Mouse (Mus musculus): ENCODE results near the gene Hivep3. TPM values are rescaled to one million over a fixed set of nuclear protein-coding genes. Genes with fewer than 3 reads are reported as not detected.

Gene Hivep3
- total and polyA plus RNA-seq, 3 experiments = not detected

GRCm38 (mm10) chr4:120161166-120161949 is 427.8 kb downstream of the Hivep3 start, which contains the start of gene Edn2:
Edn2 (plus strand) TSS chr4:120161206.
- TF ChIP-seq ZC3H11A (IDR thresholded peaks at IDR 0.05; ENCODE audit: low read depth, low read length) = no peak
- no peak for TF ChIP-seq MEF2A (IDR thresholded peaks at IDR 0.05; ENCODE audit: extremely low read depth, insufficient replicate concordance, low read depth, low read length, poor library complexity, severe bottlenecking)
- no peak for TF ChIP-seq CHD2 (IDR thresholded peaks at IDR 0.05; ENCODE audit: low read length)
- no peak for TF ChIP-seq JUND (IDR thresholded peaks at IDR 0.05; ENCODE audit: low read depth, low read length)
- no peak for TF ChIP-seq RAD21 (IDR thresholded peaks at IDR 0.05; ENCODE audit: low read depth, low read length)
- TF ChIP-seq MXI1 (IDR thresholded peaks at IDR 0.05; ENCODE audit: low read depth, low read length) = no peak
- no peak for TF ChIP-seq E2F4 (IDR thresholded peaks at IDR 0.05; ENCODE audit: borderline replicate concordance, low read depth, low read length)
- Histone ChIP-seq H3K4me3 (ENCODE audit: control insufficient read depth in 1 of 2, insufficient read depth in 1 of 2, low read depth in 2 of 2, low read length in 2 of 2) (no peak within 1 kb of the TSS), H3K27ac (ENCODE audit: control insufficient read depth, low read depth, low read length) (no peak within 1 kb of the TSS), H3K79me2 (ENCODE audit: control insufficient read depth, insufficient read depth, low read length, poor library complexity) (no peaks in the 10 kb centered on the region), H3K36me3 (ENCODE audit: control insufficient read depth in 1 of 2, insufficient read depth in 2 of 2, low read length in 2 of 2) (no peaks in the 10 kb centered on the region), H3K4me1 (ENCODE audit: control insufficient read depth in 1 of 2, insufficient read depth in 2 of 2, low read length in 2 of 2) (no peaks in the 10 kb centered on the region), H3K27me3 (ENCODE audit: control insufficient read depth in 1 of 2, insufficient read depth in 2 of 2, low read length in 2 of 2) (no peaks in the 10 kb centered on the region), H3K9ac (ENCODE audit: control insufficient read depth, low read depth, low read length, poor library complexity, severe bottlenecking) (no peak within 1 kb of the TSS), H3K9me3 (replicated peaks; ENCODE audit: insufficient read depth, low read length) (no peaks in the 10 kb centered on the region)
- DNase-seq (ENCODE audit: low read depth, low spot score) = no peak

GRCm38 (mm10) chr4:120162586-120162985 is 429.0 kb downstream of the Hivep3 start:
- Histone ChIP-seq H3K4me3 (ENCODE audit: control insufficient read depth in 1 of 2, insufficient read depth in 1 of 2, low read depth in 2 of 2, low read length in 2 of 2) (no peak overlapping the region), H3K36me3 (ENCODE audit: control insufficient read depth in 1 of 2, insufficient read depth in 2 of 2, low read length in 2 of 2) (no peaks in the 10 kb centered on the region), H3K79me2 (ENCODE audit: control insufficient read depth, insufficient read depth, low read length, poor library complexity) (no peaks in the 10 kb centered on the region), H3K9ac (ENCODE audit: control insufficient read depth, low read depth, low read length, poor library complexity, severe bottlenecking) (no peak overlapping the region), H3K9me3 (replicated peaks; ENCODE audit: insufficient read depth, low read length) (no peaks in the 10 kb centered on the region), H3K27me3 (ENCODE audit: control insufficient read depth in 1 of 2, insufficient read depth in 2 of 2, low read length in 2 of 2) (no peaks in the 10 kb centered on the region), H3K27ac (ENCODE audit: control insufficient read depth, low read depth, low read length) (no peak overlapping the region), H3K4me1 (ENCODE audit: control insufficient read depth in 1 of 2, insufficient read depth in 2 of 2, low read length in 2 of 2) (no peaks in the 10 kb centered on the region)
- no peak for DNase-seq (ENCODE audit: low read depth, low spot score)
- no peak for TF ChIP-seq MXI1 (IDR thresholded peaks at IDR 0.05; ENCODE audit: low read depth, low read length)
- TF ChIP-seq USF1 (IDR thresholded peaks at IDR 0.05; ENCODE audit: low read depth, low read length) = no peak
- no peak for TF ChIP-seq CTCF (IDR thresholded peaks at IDR 0.05 in 2 of 3, conservative IDR thresholded peaks at IDR 0.05 in 1 of 3; ENCODE audit: control insufficient read depth in 1 of 3, insufficient read depth in 1 of 3, low read depth in 2 of 3, low read length in 3 of 3, poor library complexity in 1 of 3, severe bottlenecking in 1 of 3)

- no peak overlapping the region for H3K4me3 ChIP-seq (ENCODE audit: control insufficient read depth in 1 of 2, insufficient read depth in 1 of 2, low read depth in 2 of 2, low read length in 2 of 2)
- H3K79me2 ChIP-seq (ENCODE audit: control insufficient read depth, insufficient read depth, low read length, poor library complexity) = no peaks in the 10 kb centered on the region
- no peaks in the 10 kb centered on the region for H3K4me1 ChIP-seq (ENCODE audit: control insufficient read depth in 1 of 2, insufficient read depth in 2 of 2, low read length in 2 of 2)
- H3K36me3 ChIP-seq (ENCODE audit: control insufficient read depth in 1 of 2, insufficient read depth in 2 of 2, low read length in 2 of 2) = no peaks in the 10 kb centered on the region
- H3K9ac ChIP-seq (ENCODE audit: control insufficient read depth, low read depth, low read length, poor library complexity, severe bottlenecking) = no peak overlapping the region
- H3K27ac ChIP-seq (ENCODE audit: control insufficient read depth, low read depth, low read length) = no peak overlapping the region
- no peak for DNase-seq (ENCODE audit: low read depth, low spot score)
- H3K9me3 ChIP-seq (replicated peaks; ENCODE audit: insufficient read depth, low read length) = no peaks in the 10 kb centered on the region
- H3K27me3 ChIP-seq (ENCODE audit: control insufficient read depth in 1 of 2, insufficient read depth in 2 of 2, low read length in 2 of 2) = no peaks in the 10 kb centered on the region
- TF ChIP-seq USF2 (IDR thresholded peaks at IDR 0.05; ENCODE audit: borderline replicate concordance in 1 of 2, insufficient read depth in 1 of 2, low read depth in 1 of 2, low read length in 2 of 2) (no peak), SIN3A (IDR thresholded peaks at IDR 0.05; ENCODE audit: low read length) (no peak), BHLHE40 (IDR thresholded peaks at IDR 0.05; ENCODE audit: borderline replicate concordance, low read depth, low read length) (no peak), POLR2AphosphoS2 (IDR thresholded peaks at IDR 0.05; ENCODE audit: low read length) (no peak), UBTF (IDR thresholded peaks at IDR 0.05; ENCODE audit: borderline replicate concordance, insufficient read depth, low read depth, low read length) (no peak), MAFK (IDR thresholded peaks at IDR 0.05; ENCODE audit: borderline replicate concordance, low read depth, low read length) (no peak), MXI1 (IDR thresholded peaks at IDR 0.05; ENCODE audit: low read depth, low read length) (no peak), JUND (IDR thresholded peaks at IDR 0.05; ENCODE audit: low read depth, low read length) (no peak), ZC3H11A (IDR thresholded peaks at IDR 0.05; ENCODE audit: low read depth, low read length) (no peak), ZNF384 (IDR thresholded peaks at IDR 0.05; ENCODE audit: low read depth, low read length) (no peak), MAX (IDR thresholded peaks at IDR 0.05; ENCODE audit: low read length) (no peak), MAZ (IDR thresholded peaks at IDR 0.05; ENCODE audit: low read depth, low read length) (no peak), MYC (IDR thresholded peaks at IDR 0.05; ENCODE audit: low read depth, low read length) (no peak), NRF1 (IDR thresholded peaks at IDR 0.05; ENCODE audit: insufficient read depth, low read depth, low read length, poor library complexity, severe bottlenecking) (no peak), EP300 (IDR thresholded peaks at IDR 0.05; ENCODE audit: low read depth in 1 of 2, low read length in 2 of 2) (no peak), GATA1 (IDR thresholded peaks at IDR 0.05; ENCODE audit: low read depth, low read length) (no peak), SMC3 (IDR thresholded peaks at IDR 0.05; ENCODE audit: low read depth, low read length) (no peak), MYB (IDR thresholded peaks at IDR 0.05; ENCODE audit: low read depth, low read length) (no peak)
Measured at GRCm38 (mm10) chr4:120163242-120163641, 429.7 kb downstream of the Hivep3 start.

Data from MEL (cell line).